Mouse (Mus musculus) fibroblast of lung, adult 2 months (primary cell): Measurements from ENCODE around the gene Rph3al.

Experiments
- DNase-seq: peaks from one replicate; pipeline ENCODE4 v3.0.0-alpha.2; 2011; ENCODE audit warnings: low read depth

Rph3al gene

GRCm38 (mm10) chr11:75938379-75938906 is at the start of gene Rph3al:
TSS of gene Rph3al (minus strand) at chr11:75938429.
- no peak for DNase-seq

GRCm38 (mm10) chr11:75985948-75986347 is 47.7 kb upstream of the Rph3al start:
- no peak for DNase-seq

- no peak for DNase-seq
Measured at GRCm38 (mm10) chr11:75984581-75984980, 46.4 kb upstream of the Rph3al start.

GRCm38 (mm10) chr11:75983194-75983593 is 45.0 kb upstream of the Rph3al start:
- no peak for DNase-seq

GRCm38 (mm10) chr11:75980413-75980812 is 42.2 kb upstream of the Rph3al start:
- no peak for DNase-seq

GRCm38 (mm10) chr11:75978051-75978450 is 39.8 kb upstream of the Rph3al start:
- DNase-seq, result no peak

GRCm38 (mm10) chr11:75976748-75977147 is 38.5 kb upstream of the Rph3al start:
- no peak for DNase-seq

GRCm38 (mm10) chr11:75973988-75974387 is 35.8 kb upstream of the Rph3al start:
- DNase-seq, result no peak

GRCm38 (mm10) chr11:75972916-75973567 is 34.8 kb upstream of the Rph3al start:
- DNase-seq, result no peak

GRCm38 (mm10) chr11:75972188-75972587 is 34.0 kb upstream of the Rph3al start:
- DNase-seq, result no peak

GRCm38 (mm10) chr11:75970629-75971028 is 32.4 kb upstream of the Rph3al start:
- DNase-seq, result no peak

GRCm38 (mm10) chr11:75968761-75969160 is 30.5 kb upstream of the Rph3al start:
- no peak for DNase-seq

- no peak for DNase-seq
Measured at GRCm38 (mm10) chr11:75966401-75967372, 28.5 kb upstream of the Rph3al start.

GRCm38 (mm10) chr11:75965674-75966400 is 27.6 kb upstream of the Rph3al start:
- DNase-seq, result no peak

- no peak for DNase-seq
Measured at GRCm38 (mm10) chr11:75964476-75964730, 26.2 kb upstream of the Rph3al start.

- no peak for DNase-seq
Measured at GRCm38 (mm10) chr11:75963730-75964475, 25.7 kb upstream of the Rph3al start.

- DNase-seq, result no peak
Measured at GRCm38 (mm10) chr11:75961782-75962181, 23.6 kb upstream of the Rph3al start.

GRCm38 (mm10) chr11:75957124-75957832 is 19.0 kb upstream of the Rph3al start:
- no peak for DNase-seq

GRCm38 (mm10) chr11:75956651-75957050 is 18.4 kb upstream of the Rph3al start:
- DNase-seq, result no peak

- DNase-seq, result no peak
Measured at GRCm38 (mm10) chr11:75954896-75955295, 16.7 kb upstream of the Rph3al start.

- no peak for DNase-seq
Measured at GRCm38 (mm10) chr11:75951895-75952294, 13.7 kb upstream of the Rph3al start.
